8 mouse cellular contexts compared by ENCODE assay signal in the genomic region with DNA sequence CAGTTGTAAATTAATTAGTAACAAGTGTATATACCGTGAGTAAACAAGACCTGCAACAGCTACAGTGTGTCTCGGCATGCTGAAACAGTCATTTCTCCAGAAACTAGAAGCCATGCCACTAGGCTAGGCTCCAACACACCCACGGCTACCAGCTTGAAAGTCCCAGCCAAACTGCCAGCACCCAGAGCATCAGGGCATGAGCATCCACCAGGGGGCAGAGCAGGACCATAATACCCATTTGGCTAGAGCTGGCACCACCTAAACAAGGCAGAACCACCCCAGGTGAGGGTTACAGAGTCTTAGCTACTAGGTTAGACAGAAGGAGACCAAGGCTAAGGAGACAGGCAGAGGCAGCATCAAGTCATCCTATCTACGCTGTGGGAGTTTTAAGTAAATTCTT. TPM values are rescaled to one million over a fixed set of nuclear protein-coding genes. Genes with fewer than 3 reads are reported as not detected.
A peak's percentile ranks its signal among the peaks of the same experiment; 100 is the strongest.
DNase-seq lines count a peak whose midpoint lies in the region; ATAC-seq and TF ChIP-seq lines count a peak whose summit lies in the region.

No protein-coding gene starts in this region.

- H3K4me1 ChIP-seq in kidney, embryonic 15.5 days, result peaks cover 18% of the 10 kb centered on the region
- H3K4me1 ChIP-seq in kidney, adult 2 months (ENCODE audit: control insufficient read depth, insufficient read depth, low read length), result peaks cover 5% of the 10 kb centered on the region; the same call in 1 of the 2 replicates
- H3K4me1 ChIP-seq in limb, embryonic 10.5 days, result peaks cover 20% of the 10 kb centered on the region
- peaks cover 5% of the 10 kb centered on the region; the same call in 1 of the 2 replicates for H3K4me1 ChIP-seq in neural tube, embryonic 11.5 days (ENCODE audit: control insufficient read depth, insufficient read depth, low read length)
- peaks cover 9% of the 10 kb centered on the region for H3K4me1 ChIP-seq in stomach, embryonic 14.5 days (ENCODE audit: control insufficient read depth, insufficient read depth, low read length)

- WGBS in kidney, embryonic 15.5 days, result 30% methylated on average over 4 of the region's 4 CpGs
- WGBS in kidney, adult 2 months, result 18% methylated on average over 4 of the region's 4 CpGs
- WGBS in limb, embryonic 10.5 days, result 37% methylated on average over 4 of the region's 4 CpGs
- 32% methylated on average over 4 of the region's 4 CpGs for WGBS in neural tube, embryonic 11.5 days
- 20% methylated on average over 4 of the region's 4 CpGs for WGBS in stomach, embryonic 14.5 days

- H3K9ac ChIP-seq in kidney, embryonic 15.5 days, result no peak overlapping the region
- H3K9ac ChIP-seq in neural tube, embryonic 11.5 days (ENCODE audit: low read length), result no peak overlapping the region
- no peak overlapping the region for H3K9ac ChIP-seq in stomach, embryonic 14.5 days (replicated peaks; ENCODE audit: low read depth, low read length)

- peak; percentile 98 for TF ChIP-seq CTCF in kidney, adult 2 months (conservative IDR thresholded peaks at IDR 0.05; ENCODE audit: insufficient read depth, insufficient read length, low read depth, low read length)

- no peak overlapping the region for H3K4me3 ChIP-seq in kidney, embryonic 15.5 days (replicated peaks)
- H3K4me3 ChIP-seq in kidney, adult 2 months (ENCODE audit: insufficient read depth, low read depth, low read length), result no peak overlapping the region
- H3K4me3 ChIP-seq in limb, embryonic 10.5 days, result no peak overlapping the region
- no peak overlapping the region for H3K4me3 ChIP-seq in neural tube, embryonic 11.5 days (ENCODE audit: low read depth, low read length)
- H3K4me3 ChIP-seq in stomach, embryonic 14.5 days (ENCODE audit: low read depth, low read length), result no peak overlapping the region

- H3K4me2 ChIP-seq in kidney, embryonic 15.5 days, result no peak overlapping the region
- no peak overlapping the region for H3K4me2 ChIP-seq in neural tube, embryonic 11.5 days (ENCODE audit: low read depth)
- H3K4me2 ChIP-seq in stomach, embryonic 14.5 days (replicated peaks; ENCODE audit: low read depth, low read length), result no peak overlapping the region

- no peak overlapping the region for H3K27ac ChIP-seq in kidney, embryonic 15.5 days
- H3K27ac ChIP-seq in kidney, adult 2 months (ENCODE audit: insufficient read depth, low read depth, low read length), result no peak overlapping the region
- H3K27ac ChIP-seq in limb, embryonic 10.5 days, result no peak overlapping the region
- H3K27ac ChIP-seq in neural tube, embryonic 11.5 days (ENCODE audit: low read depth, low read length), result no peak overlapping the region
- no peak overlapping the region for H3K27ac ChIP-seq in stomach, embryonic 14.5 days (ENCODE audit: low read length)

- no peaks in the 10 kb centered on the region for H3K9me3 ChIP-seq in kidney, embryonic 15.5 days (replicated peaks)
- H3K9me3 ChIP-seq in limb, embryonic 10.5 days (replicated peaks), result no peaks in the 10 kb centered on the region
- H3K9me3 ChIP-seq in neural tube, embryonic 11.5 days (ENCODE audit: control insufficient read depth, low read length), result no peaks in the 10 kb centered on the region
- no peaks in the 10 kb centered on the region for H3K9me3 ChIP-seq in stomach, embryonic 14.5 days (ENCODE audit: control insufficient read depth, low read depth, low read length)

- no peak for TF ChIP-seq POLR2A in kidney, adult 2 months (IDR thresholded peaks at IDR 0.05; ENCODE audit: low read depth, low read length)

- no peaks in the 10 kb centered on the region for H3K36me3 ChIP-seq in kidney, embryonic 15.5 days
- H3K36me3 ChIP-seq in kidney, adult 2 months (ENCODE audit: control insufficient read depth, insufficient read depth, low read length), result no peaks in the 10 kb centered on the region
- H3K36me3 ChIP-seq in limb, embryonic 10.5 days, result no peaks in the 10 kb centered on the region
- no peaks in the 10 kb centered on the region for H3K36me3 ChIP-seq in neural tube, embryonic 11.5 days (ENCODE audit: control insufficient read depth, insufficient read depth, low read length)
- no peaks in the 10 kb centered on the region for H3K36me3 ChIP-seq in stomach, embryonic 14.5 days (ENCODE audit: control insufficient read depth, insufficient read depth, low read length)

- ATAC-seq in kidney, embryonic 15.5 days (replicated peaks; ENCODE audit: low FRiP score), result no peak
- no peak for ATAC-seq in neural tube, embryonic 11.5 days (ENCODE audit: insufficient read depth, low FRiP score, low TSS enrichment)
- ATAC-seq in stomach, embryonic 14.5 days (ENCODE audit: insufficient number of reproducible peaks, insufficient read depth, low FRiP score, low read depth), result peak; percentile 57; the same call in 1 of the 2 replicates

- peak; percentile 71 for DNase-seq in kidney, adult 11 months
- DNase-seq in cerebellum, postnatal 36 days, result peak; percentile 93 to 97
- DNase-seq in gastrocnemius, adult 8-10 months (ENCODE audit: low spot score in 2 of 2), result peak; percentile 49 to 52
- DNase-seq in kidney, adult 2 months, result peak; percentile 80
- DNase-seq in limb, embryonic 10.5 days (ENCODE audit: low spot score), result peak; percentile 88
- peak; percentile 88 for DNase-seq in neural tube, embryonic 11.5 days (ENCODE audit: low spot score)

- no peaks in the 10 kb centered on the region for H3K27me3 ChIP-seq in kidney, embryonic 15.5 days
- H3K27me3 ChIP-seq in kidney, adult 2 months (replicated peaks; ENCODE audit: control insufficient read depth, insufficient read depth, low read length), result no peaks in the 10 kb centered on the region
- no peaks in the 10 kb centered on the region for H3K27me3 ChIP-seq in limb, embryonic 10.5 days (ENCODE audit: low read depth, poor library complexity, severe bottlenecking)
- no peaks in the 10 kb centered on the region for H3K27me3 ChIP-seq in neural tube, embryonic 11.5 days (ENCODE audit: control insufficient read depth, insufficient read depth, low read length)
- no peaks in the 10 kb centered on the region for H3K27me3 ChIP-seq in stomach, embryonic 14.5 days (ENCODE audit: control insufficient read depth, insufficient read depth, low read length)

RNA-seq across cellular contexts. Expression of gene Hrh2, which starts 55.6 kb away (rescaled TPM):
- not detected in 2 replicates for polyA plus RNA-seq in kidney, embryonic 15.5 days (2015; fragmentation: Nextera tagmentation; extraction: Ambion mirVana)
- under 1 TPM; 0.12 to 0.38 (median 0.27) TPM for total RNA-seq in gastrocnemius, adult 8-10 months (2022)
- polyA plus RNA-seq in kidney, adult 2 months (2012; rRNA removed), result 0.50 and 0.53 TPM in 2 replicates
- 0.05 TPM in 1 of 2 replicates, not detected in the other for polyA plus RNA-seq in limb, embryonic 10.5 days (2016; fragmentation: Nextera tagmentation; extraction: Ambion mirVana)
- polyA plus RNA-seq in neural tube, embryonic 11.5 days (2014; fragmentation: Nextera tagmentation; extraction: Ambion mirVana), result not detected in 2 replicates
- 0.29 and 0.42 TPM in 2 replicates for polyA plus RNA-seq in stomach, embryonic 14.5 days (2014; fragmentation: Nextera tagmentation; extraction: Ambion mirVana)
